Mouse (Mus musculus) embryonic facial prominence, embryonic 14.5 days (tissue): ENCODE measurements around the gene Gm815. TPM values are rescaled to one million over a fixed set of nuclear protein-coding genes. Genes with fewer than 3 reads are reported as not detected.
A peak's percentile ranks its signal among the peaks of the same experiment; 100 is the strongest.

Source experiments
- ATAC-seq: fragments of 200-750 bp; cut with Nextera tagmentation; 2 replicates; pipeline ENCODE4 v1.8.0; 2017; ENCODE audit warnings: low read depth, moderate number of reproducible peaks, moderate TSS enrichment
- DNase-seq: peaks from one replicate; pipeline ENCODE4 v3.0.0-alpha.2; 2015; ENCODE audit warnings: low spot score
- H3K27ac ChIP-seq: fragments of 300-500 bp; sonication (generic); replicated peaks from 2 replicates; pipeline ENCODE4 v1.5.1; 2014; ENCODE audit warnings: low read depth, mild to moderate bottlenecking, low read length, moderate library complexity
- H3K27me3 ChIP-seq: fragments of 300-500 bp; sonication (generic); replicated peaks from 2 replicates; pipeline ENCODE4 v1.6.1; 2014; ENCODE audit warnings: low read length; ENCODE audit not compliant: control insufficient read depth, insufficient read depth
- H3K36me3 ChIP-seq: fragments of 300-500 bp; sonication (generic); 2 replicates; pipeline ENCODE4 v1.6.1; 2014; ENCODE audit warnings: low read length, mixed read lengths; ENCODE audit not compliant: control insufficient read depth, insufficient read depth
- H3K4me1 ChIP-seq: fragments of 300-500 bp; sonication (generic); 2 replicates; pipeline ENCODE4 v1.6.1; 2014; ENCODE audit warnings: antibody characterized with exemption, low read length; ENCODE audit not compliant: control insufficient read depth, insufficient read depth
- H3K4me2 ChIP-seq: fragments of 300-500 bp; sonication (generic); 2 replicates; pipeline ENCODE4 v1.6.1; 2014; ENCODE audit warnings: low read depth, mild to moderate bottlenecking, low read length, moderate library complexity, mixed read lengths
- H3K4me3 ChIP-seq: fragments of 300-500 bp; sonication (generic); 2 replicates; pipeline ENCODE4 v1.5.1; 2014; ENCODE audit warnings: low read depth, mild to moderate bottlenecking, low read length
- H3K9ac ChIP-seq: fragments of 300-500 bp; sonication (generic); 2 replicates; pipeline ENCODE4 v1.6.1; 2014; ENCODE audit warnings: low read depth, mild to moderate bottlenecking, low read length, moderate library complexity, mixed read lengths
- H3K9me3 ChIP-seq: fragments of 300-500 bp; sonication (generic); 2 replicates; pipeline ENCODE4 v1.6.1; 2016; ENCODE audit warnings: low read length; ENCODE audit not compliant: control insufficient read depth
- WGBS: fragments of 180-500 bp; shearing (Covaris S2); extraction: QIAGEN DNeasy Blood & Tissue Kit; methylation state at CpG from one replicate; pipeline ENCODE4 v1.1.7; 2014; 5-methylcytosine and 5-hydroxymethylcytosine counted together
- polyA plus RNA-seq: library from polyadenylated mRNA; unstranded; fragments of >200 nt; fragmentation: Nextera tagmentation; extraction: Ambion mirVana; gene quantifications from 2 replicates; pipeline ENCODE4 v1.2.1, GENCODE M21; 2014

Gm815 gene
- polyA plus RNA-seq, 1 experiment from 2014 or later, result not detected

GRCm38 (mm10) chr19:26869591-26869990 is 16.1 kb upstream of the Gm815 start:
- Histone ChIP-seq H3K4me2 (no peak overlapping the region), H3K36me3 (no peaks in the 10 kb centered on the region), H3K9ac (no peak overlapping the region), H3K4me1 (peaks cover 23% of the 10 kb centered on the region), H3K27ac (no peak overlapping the region), H3K9me3 (no peaks in the 10 kb centered on the region), H3K4me3 (no peak overlapping the region), H3K27me3 (no peaks in the 10 kb centered on the region)
- no peak for ATAC-seq
- no peak for DNase-seq
- WGBS, result 49% methylated on average over 3 of the region's 3 CpGs

- Histone ChIP-seq H3K36me3 (no peaks in the 10 kb centered on the region), H3K9ac (no peak overlapping the region), H3K4me3 (no peak overlapping the region), H3K27me3 (no peaks in the 10 kb centered on the region), H3K27ac (no peak overlapping the region), H3K4me1 (peaks cover 23% of the 10 kb centered on the region), H3K9me3 (no peaks in the 10 kb centered on the region), H3K4me2 (no peak overlapping the region)
- 28% methylated on average over 7 of the region's 7 CpGs for WGBS
- ATAC-seq (no peak), DNase-seq (peak; percentile 48)
These were observed 15.4 kb upstream of the Gm815 start for GRCm38 (mm10) chr19:26870280-26870679.

- no peak overlapping the region for H3K9ac ChIP-seq
- H3K27ac ChIP-seq, result no peak overlapping the region
- no peaks in the 10 kb centered on the region for H3K27me3 ChIP-seq
- no peaks in the 10 kb centered on the region for H3K9me3 ChIP-seq
- 31% methylated on average over 3 of the region's 3 CpGs for WGBS
- H3K36me3 ChIP-seq, result no peaks in the 10 kb centered on the region
- H3K4me1 ChIP-seq, result peaks cover 17% of the 10 kb centered on the region
- DNase-seq (no peak), ATAC-seq (no peak)
- no peak overlapping the region for H3K4me2 ChIP-seq
- H3K4me3 ChIP-seq, result no peak overlapping the region
These were observed 14.6 kb upstream of the Gm815 start for GRCm38 (mm10) chr19:26871096-26871495.

- DNase-seq (no peak), ATAC-seq (no peak)
- Histone ChIP-seq H3K9ac (no peak overlapping the region), H3K4me2 (no peak overlapping the region), H3K4me1 (peaks cover 16% of the 10 kb centered on the region; the same call in 1 of the 2 replicates), H3K9me3 (no peaks in the 10 kb centered on the region), H3K27ac (no peak overlapping the region), H3K27me3 (no peaks in the 10 kb centered on the region), H3K36me3 (no peaks in the 10 kb centered on the region), H3K4me3 (no peak overlapping the region)
- 66% methylated on average over 6 of the region's 6 CpGs for WGBS
These were observed 12.8 kb upstream of the Gm815 start for GRCm38 (mm10) chr19:26872886-26873285.

- H3K27ac ChIP-seq, result no peak overlapping the region
- ATAC-seq (no peak), DNase-seq (no peak)
- no peak overlapping the region for H3K4me3 ChIP-seq
- H3K9me3 ChIP-seq, result no peaks in the 10 kb centered on the region
- no peak overlapping the region for H3K9ac ChIP-seq
- no peaks in the 10 kb centered on the region for H3K36me3 ChIP-seq
- 0 out of 2 replicates have a peak, but pooled peaks cover 6% of the 10 kb centered on the region for H3K4me1 ChIP-seq
- no peaks in the 10 kb centered on the region for H3K27me3 ChIP-seq
- WGBS, result 92% methylated on average over 6 of the region's 6 CpGs
- H3K4me2 ChIP-seq, result no peak overlapping the region
These were observed 10.1 kb upstream of the Gm815 start for GRCm38 (mm10) chr19:26875601-26876000.

- whole genome bisulfite sequencing, result 19% methylated on average over 10 of the region's 10 CpGs
These were observed 8.4 kb upstream of the Gm815 start for GRCm38 (mm10) chr19:26877180-26877775.

GRCm38 (mm10) chr19:26879856-26880255 is 5.8 kb upstream of the Gm815 start:
- H3K4me3 ChIP-seq, result no peak overlapping the region
- no peaks in the 10 kb centered on the region for H3K4me1 ChIP-seq
- DNase-seq (no peak), ATAC-seq (no peak)
- 79% methylated on average over 4 of the region's 4 CpGs for WGBS
- H3K27me3 ChIP-seq, result no peaks in the 10 kb centered on the region
- no peak overlapping the region for H3K9ac ChIP-seq
- no peaks in the 10 kb centered on the region for H3K36me3 ChIP-seq
- H3K27ac ChIP-seq, result no peak overlapping the region
- H3K9me3 ChIP-seq, result no peaks in the 10 kb centered on the region
- no peak overlapping the region for H3K4me2 ChIP-seq

More at GRCm38 (mm10) chr19:26877180-26877775, 8.4 kb upstream of the Gm815 start:
- Histone ChIP-seq H3K4me1 (no peaks in the 10 kb centered on the region), H3K36me3 (no peaks in the 10 kb centered on the region), H3K27me3 (no peaks in the 10 kb centered on the region), H3K27ac (no peak overlapping the region), H3K4me2 (no peak overlapping the region), H3K4me3 (no peak overlapping the region), H3K9ac (no peak overlapping the region), H3K9me3 (no peaks in the 10 kb centered on the region)
- no peak for ATAC-seq
- no peak for DNase-seq

- no peak for ATAC-seq
- Histone ChIP-seq H3K4me1 (no peaks in the 10 kb centered on the region), H3K36me3 (no peaks in the 10 kb centered on the region), H3K27ac (no peak overlapping the region), H3K9me3 (no peaks in the 10 kb centered on the region), H3K4me3 (no peak overlapping the region), H3K27me3 (no peaks in the 10 kb centered on the region), H3K9ac (no peak overlapping the region), H3K4me2 (no peak overlapping the region)
- WGBS, result 88% methylated on average over 10 of the region's 10 CpGs
- no peak for DNase-seq
These were observed 3.7 kb upstream of the Gm815 start for GRCm38 (mm10) chr19:26881866-26882427.

- Histone ChIP-seq H3K27ac (no peak overlapping the region), H3K4me3 (no peak overlapping the region), H3K9ac (no peak overlapping the region), H3K36me3 (no peaks in the 10 kb centered on the region), H3K27me3 (no peaks in the 10 kb centered on the region), H3K9me3 (no peaks in the 10 kb centered on the region), H3K4me2 (no peak overlapping the region), H3K4me1 (0 out of 2 replicates have a peak, but pooled peaks cover 5% of the 10 kb centered on the region)
- DNase-seq (no peak), ATAC-seq (no peak)
- WGBS, result 75% methylated on average over 9 of the region's 9 CpGs
These were observed 2.5 kb downstream of the Gm815 start for GRCm38 (mm10) chr19:26888171-26888570.
